Mouse (Mus musculus) cerebellum, adult 2 months (tissue): ENCODE results near the gene Ankrd13b.

ENCODE experiments used
- CTCF ChIP-seq: fragments of 200-500 bp; IDR thresholded peaks from 2 replicates; pipeline ENCODE4 v1.5.1; 2011; ENCODE audit warnings: low read depth, mild to moderate bottlenecking, control low read depth, low read length, moderate library complexity, borderline replicate concordance; ENCODE audit not compliant: insufficient read depth
- POLR2A ChIP-seq: fragments of 200-500 bp; IDR thresholded peaks from 2 replicates; pipeline ENCODE4 v1.6.1; 2011; ENCODE audit warnings: low read length, control low read depth, borderline replicate concordance; ENCODE audit not compliant: insufficient read depth

DNA sequence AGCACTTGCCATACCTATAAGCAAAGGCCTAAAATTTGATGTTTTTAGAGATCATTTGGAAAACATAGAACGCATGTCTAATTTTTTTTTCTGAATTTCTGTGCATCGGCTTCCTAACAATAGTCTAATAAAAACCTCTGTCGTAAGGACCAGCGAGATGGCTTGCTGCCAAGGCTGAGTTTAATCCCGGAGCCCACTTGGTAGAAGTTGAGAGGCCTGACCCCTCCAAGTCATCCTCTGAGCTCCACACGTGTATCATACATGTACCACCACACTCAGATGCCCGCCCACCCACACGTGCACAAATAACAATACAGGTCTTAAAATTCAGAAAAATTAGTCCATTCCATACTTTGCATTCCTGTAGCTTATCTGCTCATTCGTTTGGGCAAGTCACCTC lies 49.4 kb downstream of the Ankrd13b start:
- TF ChIP-seq CTCF = no peak
- no peak for TF ChIP-seq POLR2A
